Mouse (Mus musculus) cerebellum, postnatal 10 days (tissue): ENCODE measurements at regions not wholly inside any gene's neighbourhood (a gene's known extent, or its start where the extent isn't known, plus 50 kb on each side); places are given as distances from the start of the nearest gene placed in this dataset.

Experiments used
- DNase-seq, 2 experiments: peaks; one replicate each; pipeline ENCODE4 v3.0.0; 2021; ENCODE audit warnings: mixed read lengths in 2 of 2

GRCm38 (mm10) chr6:116902371-116902770, 185.7 kb upstream of the Tmem72 start:
- no peak for DNase-seq

- no peak for DNase-seq
Measured at GRCm38 (mm10) chr6:116906426-116907172, 189.9 kb upstream of the Tmem72 start.

GRCm38 (mm10) chr6:116910607-116911006, 193.9 kb upstream of the Tmem72 start:
- no peak for DNase-seq

- DNase-seq, result no peak
Measured at GRCm38 (mm10) chr6:116912161-116912560, 195.4 kb upstream of the Tmem72 start.

GRCm38 (mm10) chr6:116914073-116914472, 197.4 kb upstream of the Tmem72 start:
- no peak for DNase-seq

- no peak for DNase-seq
Measured at GRCm38 (mm10) chr6:116935024-116935423, 218.3 kb upstream of the Tmem72 start.

- no peak for DNase-seq
Measured at GRCm38 (mm10) chr6:116941576-116941975, 224.9 kb upstream of the Tmem72 start.

- no peak for DNase-seq
Measured at GRCm38 (mm10) chr6:116942696-116943095, 225.6 kb upstream of the Cxcl12 start.

GRCm38 (mm10) chr6:116946083-116946732, 222.1 kb upstream of the Cxcl12 start:
- no peak for DNase-seq

GRCm38 (mm10) chr6:116959611-116960010, 208.7 kb upstream of the Cxcl12 start:
- no peak for DNase-seq

GRCm38 (mm10) chr6:116960641-116961040, 207.7 kb upstream of the Cxcl12 start:
- no peak for DNase-seq

GRCm38 (mm10) chr6:116966436-116966835, 201.9 kb upstream of the Cxcl12 start:
- DNase-seq, result peak; percentile 62

GRCm38 (mm10) chr6:116969381-116969910, 198.9 kb upstream of the Cxcl12 start:
- no peak for DNase-seq

- DNase-seq, result no peak
Measured at GRCm38 (mm10) chr6:116974841-116975240, 193.5 kb upstream of the Cxcl12 start.

GRCm38 (mm10) chr6:116980349-116980995, 187.9 kb upstream of the Cxcl12 start:
- DNase-seq, result peak; percentile 68 to 75

- DNase-seq, result no peak
Measured at GRCm38 (mm10) chr6:116985147-116985737, 183.1 kb upstream of the Cxcl12 start.

GRCm38 (mm10) chr6:116986266-116987000, 181.9 kb upstream of the Cxcl12 start:
- DNase-seq, result no peak

GRCm38 (mm10) chr6:116987243-116987642, 181.1 kb upstream of the Cxcl12 start:
- DNase-seq, result peak; percentile 38 to 39

GRCm38 (mm10) chr6:116998948-116999682, 169.2 kb upstream of the Cxcl12 start:
- DNase-seq, result peak; percentile 95 to 96

- peak; percentile 35 to 40 for DNase-seq
Measured at GRCm38 (mm10) chr6:116999940-117000339, 168.4 kb upstream of the Cxcl12 start.

- no peak for DNase-seq
Measured at GRCm38 (mm10) chr6:117000951-117001725, 167.2 kb upstream of the Cxcl12 start.
